Mouse (Mus musculus): Measurements from ENCODE around the gene Tagln3. TPM values are rescaled to one million over a fixed set of nuclear protein-coding genes. Genes with fewer than 3 reads are reported as not detected.

Tagln3 gene
- polyA plus RNA-seq, 1 experiment from 2014 or later = 23.3 TPM

GRCm38 (mm10) chr16:45713261-45713660 is 11.1 kb downstream of the Tagln3 start:
- H3K9me3 ChIP-seq = no peaks in the 10 kb centered on the region
- no peak overlapping the region for H3K4me3 ChIP-seq
- no peaks in the 10 kb centered on the region for H3K4me1 ChIP-seq
- peaks cover 12% of the 10 kb centered on the region for H3K36me3 ChIP-seq
- DNase-seq (ENCODE audit: low spot score) = no peak
- H3K27me3 ChIP-seq (ENCODE audit: insufficient read depth, poor library complexity, severe bottlenecking) = no peaks in the 10 kb centered on the region
- H3K27ac ChIP-seq = no peak overlapping the region
- 92% methylated on average over 5 of the region's 5 CpGs for WGBS

- H3K4me1 ChIP-seq = no peaks in the 10 kb centered on the region
- 67% methylated on average over 7 of the region's 7 CpGs for WGBS
- no peak for DNase-seq (ENCODE audit: low spot score)
- no peaks in the 10 kb centered on the region for H3K27me3 ChIP-seq (ENCODE audit: insufficient read depth, poor library complexity, severe bottlenecking)
- no peaks in the 10 kb centered on the region for H3K9me3 ChIP-seq
- peaks cover 4% of the 10 kb centered on the region; the same call in 1 of the 2 replicates for H3K36me3 ChIP-seq
- no peak overlapping the region for H3K27ac ChIP-seq
- H3K4me3 ChIP-seq = no peak overlapping the region
These were observed 13.1 kb downstream of the Tagln3 start for GRCm38 (mm10) chr16:45711263-45711662.

DNA sequence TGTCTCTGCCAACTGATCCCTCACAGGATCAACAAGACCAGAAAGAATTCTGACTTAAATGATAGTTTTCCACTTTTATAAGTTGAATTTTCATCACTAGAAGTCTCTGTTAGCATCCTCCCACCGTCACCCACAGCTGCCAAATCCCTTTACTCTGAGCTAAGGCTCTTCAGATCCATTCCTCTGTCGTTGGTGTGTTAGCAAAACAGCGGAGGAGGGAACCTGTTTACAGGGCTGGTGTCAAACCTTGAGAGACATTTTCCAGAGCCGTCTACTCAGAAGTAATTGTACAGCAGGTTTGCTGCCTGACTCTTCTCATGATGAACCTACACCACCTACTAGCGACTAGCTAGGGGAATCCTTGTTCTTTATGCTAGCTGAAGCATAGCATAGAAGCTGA is 25.1 kb downstream of the Tagln3 start:
- Histone ChIP-seq H3K27ac (no peak overlapping the region), H3K4me1 (no peaks in the 10 kb centered on the region), H3K27me3 (ENCODE audit: insufficient read depth, poor library complexity, severe bottlenecking) (no peaks in the 10 kb centered on the region), H3K36me3 (no peaks in the 10 kb centered on the region), H3K9me3 (no peaks in the 10 kb centered on the region), H3K4me3 (no peak overlapping the region)
- DNase-seq (ENCODE audit: low spot score) = no peak
- 53% methylated on average over 5 of the region's 5 CpGs for WGBS

GRCm38 (mm10) chr16:45697996-45698395 is 26.4 kb downstream of the Tagln3 start:
- Histone ChIP-seq H3K9me3 (no peaks in the 10 kb centered on the region), H3K27ac (no peak overlapping the region), H3K4me3 (no peak overlapping the region), H3K36me3 (no peaks in the 10 kb centered on the region), H3K4me1 (no peaks in the 10 kb centered on the region), H3K27me3 (ENCODE audit: insufficient read depth, poor library complexity, severe bottlenecking) (no peaks in the 10 kb centered on the region)
- DNase-seq (ENCODE audit: low spot score) = no peak
- WGBS = 83% methylated on average over 6 of the region's 6 CpGs

DNA sequence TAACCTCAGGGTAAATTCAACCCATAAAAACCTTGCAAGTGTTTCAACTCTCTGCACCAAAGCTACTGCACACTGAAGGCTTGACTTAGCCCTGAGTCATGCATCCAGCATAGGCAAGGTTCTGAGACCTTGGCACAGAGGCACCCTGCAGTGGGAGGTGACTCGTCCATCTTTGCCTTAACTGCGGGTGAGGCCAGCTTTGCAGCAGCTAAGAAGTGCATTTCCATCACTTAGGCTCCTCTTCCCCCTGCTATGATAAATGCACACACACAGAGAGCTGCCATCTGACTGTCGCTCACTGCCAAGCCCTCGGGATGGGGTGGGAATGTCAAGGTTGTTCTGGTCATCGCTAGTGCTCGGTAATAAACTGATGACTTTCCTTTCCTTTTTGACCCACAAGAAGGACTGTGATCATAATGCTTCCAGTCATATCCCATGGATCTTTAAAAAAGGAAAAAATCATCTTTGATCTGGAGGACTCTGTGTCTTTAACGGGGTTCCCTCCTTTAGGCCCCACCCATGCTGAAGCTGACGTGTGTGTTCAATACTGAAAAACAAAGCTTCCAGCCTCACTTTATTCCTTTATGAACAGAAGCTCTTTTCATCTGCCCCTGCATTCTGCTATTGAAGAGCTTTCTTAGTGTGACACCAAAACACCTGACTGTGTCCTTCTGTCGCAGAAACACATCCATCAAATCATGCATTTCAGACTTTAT is 28.8 kb downstream of the Tagln3 start:
- no peak overlapping the region for H3K4me3 ChIP-seq
- 78% methylated on average over 9 of the region's 9 CpGs for WGBS
- no peaks in the 10 kb centered on the region for H3K9me3 ChIP-seq
- no peak overlapping the region for H3K27ac ChIP-seq
- H3K36me3 ChIP-seq = no peaks in the 10 kb centered on the region
- H3K4me1 ChIP-seq = no peaks in the 10 kb centered on the region
- DNase-seq (ENCODE audit: low spot score) = no peak
- no peaks in the 10 kb centered on the region for H3K27me3 ChIP-seq (ENCODE audit: insufficient read depth, poor library complexity, severe bottlenecking)

DNA sequence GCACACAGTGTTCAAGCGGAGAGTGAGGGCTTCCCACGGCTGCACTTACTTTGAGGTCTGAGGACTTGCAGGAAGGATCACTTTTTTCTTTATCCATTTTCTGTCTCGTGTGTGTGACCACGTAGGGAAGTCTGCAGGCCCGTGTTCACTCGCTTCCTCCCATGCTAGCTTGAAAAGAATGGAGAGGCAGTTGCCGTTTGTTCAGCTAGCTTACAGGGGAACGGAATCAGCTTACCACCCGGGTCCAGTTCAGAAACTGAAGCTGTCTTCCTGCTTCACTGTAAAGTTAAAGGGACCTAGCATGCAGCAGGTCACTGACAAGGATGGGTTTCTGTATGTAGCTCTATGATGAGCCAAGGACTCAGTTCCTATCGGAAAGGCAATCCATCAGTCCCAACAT is 30.9 kb downstream of the Tagln3 start, which contains the start of gene Tmprss7:
Gene Tmprss7, minus strand, starts transcription at position 101 of the 400 bp plus-strand sequence.
- no peaks in the 10 kb centered on the region for H3K9me3 ChIP-seq
- DNase-seq (ENCODE audit: low spot score) = no peak
- no peak within 1 kb of the TSS for H3K27ac ChIP-seq
- no peaks in the 10 kb centered on the region for H3K4me1 ChIP-seq
- 73% methylated on average over 10 of the region's 10 CpGs for WGBS
- no peaks in the 10 kb centered on the region for H3K27me3 ChIP-seq (ENCODE audit: insufficient read depth, poor library complexity, severe bottlenecking)
- no peaks in the 10 kb centered on the region for H3K36me3 ChIP-seq
- no peak within 1 kb of the TSS for H3K4me3 ChIP-seq

- 75% methylated on average over 3 of the region's 3 CpGs for WGBS
These were observed 31.6 kb downstream of the Tagln3 start for GRCm38 (mm10) chr16:45692851-45693250.

GRCm38 (mm10) chr16:45690178-45690577 is 34.2 kb downstream of the Tagln3 start:
- Histone ChIP-seq H3K4me3 (no peak overlapping the region), H3K27me3 (ENCODE audit: insufficient read depth, poor library complexity, severe bottlenecking) (no peaks in the 10 kb centered on the region), H3K27ac (no peak overlapping the region), H3K9me3 (no peaks in the 10 kb centered on the region), H3K4me1 (no peaks in the 10 kb centered on the region), H3K36me3 (no peaks in the 10 kb centered on the region)
- DNase-seq (ENCODE audit: low spot score) = no peak
- 61% methylated on average over 4 of the region's 4 CpGs for WGBS

More at GRCm38 (mm10) chr16:45692851-45693250, 31.6 kb downstream of the Tagln3 start:
- no peak overlapping the region for H3K4me3 ChIP-seq
- DNase-seq (ENCODE audit: low spot score) = no peak
- H3K27ac ChIP-seq = no peak overlapping the region
- no peaks in the 10 kb centered on the region for H3K9me3 ChIP-seq
- no peaks in the 10 kb centered on the region for H3K27me3 ChIP-seq (ENCODE audit: insufficient read depth, poor library complexity, severe bottlenecking)
- no peaks in the 10 kb centered on the region for H3K36me3 ChIP-seq
- H3K4me1 ChIP-seq = no peaks in the 10 kb centered on the region

DNA sequence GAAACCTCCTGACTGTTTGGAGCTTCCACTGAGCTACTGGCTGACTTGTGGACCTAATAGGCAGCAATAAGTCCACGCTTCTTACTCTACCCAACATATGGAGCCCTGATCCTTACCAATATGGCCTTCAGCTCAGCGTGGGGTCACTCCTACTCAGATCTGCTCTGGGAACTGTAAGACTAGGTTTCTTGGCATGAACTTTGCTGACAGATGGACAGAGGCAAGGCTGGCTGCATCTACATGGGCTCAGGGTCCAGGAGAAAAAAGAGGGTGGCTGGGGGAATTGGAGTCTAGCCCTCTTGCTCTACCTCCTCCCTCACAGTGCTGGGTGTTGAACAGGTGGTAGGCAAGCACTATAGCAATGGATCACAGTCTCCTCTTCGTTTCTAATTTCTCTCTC is 37.6 kb downstream of the Tagln3 start:
- H3K9me3 ChIP-seq = no peaks in the 10 kb centered on the region
- no peak for DNase-seq (ENCODE audit: low spot score)
- H3K27me3 ChIP-seq (ENCODE audit: insufficient read depth, poor library complexity, severe bottlenecking) = no peaks in the 10 kb centered on the region
- no peak overlapping the region for H3K27ac ChIP-seq
- H3K4me3 ChIP-seq = no peak overlapping the region
- no peaks in the 10 kb centered on the region for H3K4me1 ChIP-seq
- 83% methylated on average over 3 of the region's 3 CpGs for WGBS
- H3K36me3 ChIP-seq = no peaks in the 10 kb centered on the region

- Histone ChIP-seq H3K9me3 (no peaks in the 10 kb centered on the region), H3K36me3 (no peaks in the 10 kb centered on the region), H3K4me1 (no peaks in the 10 kb centered on the region), H3K4me3 (no peak overlapping the region), H3K27ac (no peak overlapping the region), H3K27me3 (ENCODE audit: insufficient read depth, poor library complexity, severe bottlenecking) (no peaks in the 10 kb centered on the region)
- 67% methylated on average over 3 of the region's 3 CpGs for WGBS
- DNase-seq (ENCODE audit: low spot score) = no peak
These were observed 39.1 kb downstream of the Tagln3 start for GRCm38 (mm10) chr16:45685295-45685694.

DNA sequence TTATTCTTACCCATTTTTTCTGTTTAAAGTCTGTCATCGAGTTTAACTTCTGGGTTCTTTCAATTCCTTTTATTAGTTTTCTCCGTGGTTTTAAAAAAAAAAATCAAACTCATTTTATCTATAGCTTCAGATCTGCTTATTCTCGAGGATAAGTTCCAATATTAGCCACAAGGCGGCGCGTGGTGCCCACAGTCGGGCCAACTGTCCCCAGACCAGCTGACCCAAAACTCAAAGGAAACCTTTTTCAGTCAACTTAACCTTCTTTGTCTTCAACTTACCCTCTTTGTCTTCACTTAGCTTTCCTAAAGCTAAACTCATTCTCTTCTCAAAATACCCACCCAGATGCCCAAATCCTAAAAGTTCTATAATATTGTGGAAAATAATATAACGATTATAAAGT is 39.6 kb downstream of the Tagln3 start:
- Histone ChIP-seq H3K27ac (no peak overlapping the region), H3K4me1 (no peaks in the 10 kb centered on the region), H3K27me3 (ENCODE audit: insufficient read depth, poor library complexity, severe bottlenecking) (no peaks in the 10 kb centered on the region), H3K4me3 (no peak overlapping the region), H3K36me3 (no peaks in the 10 kb centered on the region), H3K9me3 (no peaks in the 10 kb centered on the region)
- 16% methylated on average over 8 of the region's 8 CpGs for WGBS
- peak; percentile 76 for DNase-seq (ENCODE audit: low spot score)

DNA sequence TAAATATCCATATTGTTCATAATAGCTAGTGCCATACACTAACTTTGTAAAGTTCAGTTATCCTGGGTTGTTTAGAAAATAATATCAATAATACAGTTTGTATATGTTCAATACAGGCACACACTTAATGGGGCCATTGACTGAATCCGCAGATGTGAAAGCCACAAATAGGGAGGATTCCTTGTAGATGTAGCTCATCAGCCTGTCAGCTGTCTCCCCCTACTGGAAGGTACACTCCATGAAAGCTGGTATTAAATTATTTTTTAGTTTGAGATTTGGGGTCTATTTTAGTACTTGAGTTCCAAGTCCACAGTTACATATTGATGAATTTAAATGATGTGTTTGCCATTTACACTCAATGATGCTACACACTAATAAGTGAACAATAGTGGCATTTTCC is 47.9 kb downstream of the Tagln3 start:
- H3K4me1 ChIP-seq = no peaks in the 10 kb centered on the region
- no peak for DNase-seq (ENCODE audit: low spot score)
- H3K27me3 ChIP-seq (ENCODE audit: insufficient read depth, poor library complexity, severe bottlenecking) = no peaks in the 10 kb centered on the region
- no peak overlapping the region for H3K4me3 ChIP-seq
- no peaks in the 10 kb centered on the region for H3K9me3 ChIP-seq
- H3K36me3 ChIP-seq = no peaks in the 10 kb centered on the region
- H3K27ac ChIP-seq = no peak overlapping the region
- 41% methylated on average over 1 of the region's 1 CpGs for WGBS

GRCm38 (mm10) chr16:45670005-45670404 is 54.4 kb downstream of the Tagln3 start:
- Histone ChIP-seq H3K4me3 (no peak overlapping the region), H3K36me3 (no peaks in the 10 kb centered on the region), H3K9me3 (no peaks in the 10 kb centered on the region), H3K27ac (no peak overlapping the region), H3K4me1 (no peaks in the 10 kb centered on the region), H3K27me3 (ENCODE audit: insufficient read depth, poor library complexity, severe bottlenecking) (no peaks in the 10 kb centered on the region)
- WGBS = 77% methylated on average over 4 of the region's 4 CpGs
- no peak for DNase-seq (ENCODE audit: low spot score)

DNA sequence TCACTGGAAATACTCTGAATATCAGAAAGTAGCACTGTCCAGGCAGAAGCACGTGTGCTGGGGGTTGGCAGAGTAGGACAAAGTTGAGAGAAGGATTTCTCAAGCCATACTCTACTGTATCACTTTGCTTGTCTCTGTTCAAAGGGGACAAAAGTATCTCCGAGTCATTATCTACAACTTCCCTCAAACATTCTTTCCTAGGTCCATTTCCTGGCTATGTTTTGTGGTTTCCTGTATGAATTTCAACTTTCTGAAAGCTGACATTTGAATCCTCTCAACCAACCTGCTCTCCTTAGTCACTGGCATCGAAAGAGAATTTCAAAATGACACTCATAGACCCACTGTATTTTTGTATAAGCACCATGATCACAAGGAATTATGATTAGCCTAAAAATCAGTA is 56.2 kb downstream of the Tagln3 start:
- H3K36me3 ChIP-seq = no peaks in the 10 kb centered on the region
- no peaks in the 10 kb centered on the region for H3K27me3 ChIP-seq (ENCODE audit: insufficient read depth, poor library complexity, severe bottlenecking)
- no peak overlapping the region for H3K4me3 ChIP-seq
- no peak for DNase-seq (ENCODE audit: low spot score)
- no peak overlapping the region for H3K27ac ChIP-seq
- H3K9me3 ChIP-seq = no peaks in the 10 kb centered on the region
- WGBS = 45% methylated on average over 3 of the region's 3 CpGs
- H3K4me1 ChIP-seq = no peaks in the 10 kb centered on the region
